Mouse (Mus musculus): ENCODE results near the gene Exoc2.

The Exoc2 gene

DNA sequence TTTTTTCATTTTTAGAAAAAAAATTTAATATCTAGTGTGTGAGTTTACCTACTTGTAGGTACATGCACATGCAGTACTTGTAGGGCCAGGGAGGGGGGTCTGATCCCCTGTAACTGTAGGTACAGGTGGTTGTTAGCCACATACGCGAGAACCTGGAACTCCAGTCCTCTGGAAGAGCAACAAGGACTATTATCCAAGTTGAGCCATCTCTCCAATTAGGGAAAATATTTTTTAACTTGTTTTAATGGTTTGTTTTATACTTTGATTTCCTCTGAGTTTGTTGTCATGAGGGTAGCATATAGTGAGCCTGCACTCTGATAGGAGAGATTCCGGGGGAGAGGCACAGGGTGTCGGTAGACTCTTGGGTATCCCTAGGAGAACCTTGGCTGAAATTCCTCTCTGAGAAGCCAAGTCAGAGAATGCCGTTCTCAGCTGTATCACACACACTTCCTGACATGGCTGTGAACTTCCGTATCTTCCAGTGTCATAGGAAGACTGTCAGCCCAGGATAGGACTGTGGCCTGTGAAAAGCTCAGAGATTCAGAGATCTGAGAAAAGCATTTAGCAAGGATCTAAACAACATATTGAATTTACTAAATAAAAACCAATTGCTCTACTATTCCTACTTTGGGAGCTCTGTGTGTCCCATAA, 206.3 kb downstream of the Exoc2 start:
- no peak for DNase-seq (ENCODE audit: low read depth)

DNA sequence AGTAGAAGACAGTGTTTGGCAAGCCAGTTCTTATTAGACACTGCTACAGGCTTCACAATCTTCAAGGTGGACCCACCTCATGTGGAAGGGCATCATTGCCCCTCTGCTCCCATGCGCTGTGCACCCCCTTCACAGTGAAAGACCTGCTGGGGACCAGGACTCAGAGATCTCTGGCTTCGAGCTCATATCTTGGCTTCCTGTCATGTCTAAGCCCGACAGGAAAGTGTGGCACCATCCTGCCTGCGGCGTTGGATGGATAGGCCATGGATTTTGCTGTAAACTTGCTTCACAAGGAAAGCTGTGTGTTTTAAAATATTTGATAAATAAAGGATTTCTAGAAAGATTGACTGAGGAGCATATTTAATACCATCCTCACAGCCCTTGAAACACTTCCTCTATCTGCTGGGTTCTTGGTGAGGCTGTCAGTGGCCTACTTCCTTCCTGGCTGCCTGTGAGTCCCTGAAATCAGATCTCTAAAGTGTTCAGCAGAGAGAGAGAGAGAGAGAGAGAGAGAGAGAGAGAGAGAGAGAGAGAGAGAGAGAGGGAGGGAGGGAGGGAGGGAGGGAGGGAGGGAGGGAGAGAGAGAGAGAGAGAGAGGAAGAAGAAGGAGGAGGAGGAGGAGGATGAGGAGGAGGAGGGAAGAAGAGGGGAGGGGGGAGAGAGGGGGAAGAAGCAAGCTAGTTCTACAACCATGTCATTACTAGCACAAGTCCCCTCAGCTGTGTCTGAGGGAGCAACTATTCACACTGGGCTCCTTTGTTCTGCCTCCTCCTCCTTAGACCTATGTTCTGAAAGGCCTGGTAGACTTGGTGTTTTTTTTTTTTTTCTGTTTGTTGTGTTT, 207.0 kb downstream of the Exoc2 start:
- peak; percentile 71 for DNase-seq (ENCODE audit: low read depth)

DNA sequence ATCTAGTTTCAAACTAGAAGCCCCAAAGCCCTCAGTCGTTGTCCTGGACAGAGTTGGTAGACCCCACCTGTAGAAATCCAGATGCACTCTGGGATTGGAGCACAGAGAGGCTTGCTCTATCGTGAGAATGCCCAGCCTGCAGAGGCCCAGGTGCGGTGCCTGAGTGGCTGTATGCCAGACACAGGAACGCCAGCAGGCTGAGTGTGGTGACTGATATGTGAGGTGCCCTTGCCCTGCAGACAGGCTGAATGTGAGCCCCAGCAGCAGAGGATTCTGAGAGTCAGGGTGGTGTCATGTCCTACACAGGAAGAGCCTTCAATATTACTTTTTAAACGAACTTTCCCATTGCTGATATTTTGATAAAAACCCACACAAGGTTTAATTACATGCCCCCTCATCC, 208.0 kb downstream of the Exoc2 start:
- DNase-seq (ENCODE audit: low read depth) = peak; percentile 52

DNA sequence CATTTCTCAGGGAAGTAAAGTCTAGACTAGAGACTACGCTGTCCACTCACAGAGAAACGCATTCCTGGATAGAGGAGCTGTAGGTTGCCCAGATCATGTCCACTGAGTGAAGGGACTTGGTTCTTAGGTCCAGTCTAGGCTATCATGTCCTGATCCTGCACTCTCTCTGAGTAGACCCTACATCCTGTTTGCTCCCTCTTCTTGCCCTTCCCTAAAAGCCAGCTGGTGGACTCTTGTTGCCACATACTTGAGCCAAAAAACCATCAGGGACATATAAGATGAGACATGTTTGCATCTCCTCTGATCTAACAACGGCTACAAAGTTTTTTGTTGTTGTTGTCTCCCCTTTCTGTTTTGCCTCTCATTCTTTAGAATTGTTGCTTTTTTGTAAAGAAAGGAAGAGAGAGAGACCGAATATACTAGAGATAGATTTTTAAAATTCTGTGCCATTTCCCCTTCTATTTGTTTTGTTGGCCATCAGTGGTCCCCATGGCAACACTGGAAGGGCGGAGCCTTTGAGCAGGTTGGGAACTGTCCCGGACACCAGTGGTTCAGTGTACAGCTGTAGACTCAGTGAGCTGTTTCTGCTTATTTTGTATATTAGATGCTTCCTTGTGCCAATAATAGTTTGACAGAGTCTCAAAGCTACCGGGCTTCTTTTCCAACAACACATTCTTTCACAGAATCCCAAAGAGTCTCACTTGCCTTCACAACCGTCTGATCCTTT, 209.7 kb downstream of the Exoc2 start:
- peak; percentile 72 for DNase-seq (ENCODE audit: low read depth)
